Mouse (Mus musculus) kidney, adult 2 months (tissue): ENCODE measurements around the gene 4932438A13Rik.

Experiments used
- CTCF ChIP-seq: fragments of 200-500 bp; conservative IDR thresholded peaks from 2 replicates; pipeline ENCODE4 v1.5.1; 2011; ENCODE audit warnings: low read depth, mild to moderate bottlenecking, control low read depth, low read length, moderate library complexity, mixed read lengths; ENCODE audit not compliant: insufficient read depth, insufficient read length
- POLR2A ChIP-seq: fragments of 200-500 bp; IDR thresholded peaks from one replicate; pipeline ENCODE4 v1.6.1; 2011; ENCODE audit warnings: low read depth, low read length, control low read depth

GRCm38 (mm10) chr3:36836833-36837232 lies 26.1 kb upstream of the 4932438A13Rik start:
- TF ChIP-seq CTCF (no peak), POLR2A (no peak)
